Mouse (Mus musculus) heart, postnatal 0 days (tissue): ENCODE results near the gene Olfr850.

ENCODE experiments used
- CTCF ChIP-seq: IDR thresholded peaks from 2 replicates; pipeline ENCODE4 v1.5.1; 2016; ENCODE audit warnings: antibody characterized with exemption, control low read depth, low read depth
- EP300 ChIP-seq: IDR thresholded peaks from 2 replicates; pipeline ENCODE4 v1.6.1; 2016; ENCODE audit warnings: antibody characterized with exemption, low read depth

GRCm38 (mm10) chr9:19492995-19493394 lies 14.9 kb upstream of the Olfr850 start, which contains the start of gene Olfr851:
- TF ChIP-seq CTCF (no peak), EP300 (no peak)
